Mouse (Mus musculus): Measurements from ENCODE around the gene Cpz.

- TF ChIP-seq GATA1 (IDR thresholded peaks at IDR 0.05; ENCODE audit: low read length) = no peak
- TF ChIP-seq TAL1 (IDR thresholded peaks at IDR 0.05; ENCODE audit: low read length) = no peak
Measured at GRCm38 (mm10) chr5:35539576-35539975, 14.1 kb upstream of the Cpz start.
